Mouse (Mus musculus) heart, embryonic 15.5 days (tissue): ENCODE measurements around the gene Abca4. TPM values are rescaled to one million over a fixed set of nuclear protein-coding genes. Genes with fewer than 3 reads are reported as not detected.
"Not testable (repeated sequence)": the region's sequence is repeated elsewhere in the genome, so short reads cannot be mapped to it uniquely, and the experiment has no call there.

Experiments used
- ATAC-seq: fragments of 200-750 bp; cut with Nextera tagmentation; replicated peaks from 2 replicates; pipeline ENCODE4 v1.8.0; 2017; ENCODE audit warnings: low read depth, moderate TSS enrichment; ENCODE audit not compliant: insufficient number of reproducible peaks, insufficient read depth, low FRiP score
- H3K27ac ChIP-seq: fragments of 300-500 bp; sonication (generic); 2 replicates; pipeline ENCODE4 v1.5.1; 2015; ENCODE audit warnings: mild to moderate bottlenecking, inconsistent platforms
- H3K27me3 ChIP-seq: fragments of 300-500 bp; sonication (generic); 2 replicates; pipeline ENCODE4 v1.6.1; 2015; ENCODE audit warnings: inconsistent platforms
- H3K36me3 ChIP-seq: fragments of 300-500 bp; sonication (generic); 2 replicates; pipeline ENCODE4 v1.6.1; 2015; ENCODE audit warnings: mild to moderate bottlenecking, inconsistent platforms
- H3K4me1 ChIP-seq: fragments of 300-500 bp; sonication (generic); replicated peaks from 2 replicates; pipeline ENCODE4 v1.6.1; 2015; ENCODE audit warnings: inconsistent platforms
- H3K4me2 ChIP-seq: fragments of 300-500 bp; sonication (generic); 2 replicates; pipeline ENCODE4 v1.6.1; 2015; ENCODE audit warnings: inconsistent platforms, mild to moderate bottlenecking, moderate library complexity
- H3K4me3 ChIP-seq: fragments of 300-500 bp; sonication (generic); 2 replicates; pipeline ENCODE4 v1.5.1; 2015; ENCODE audit warnings: mild to moderate bottlenecking, inconsistent platforms
- H3K9ac ChIP-seq: fragments of 300-500 bp; sonication (generic); 2 replicates; pipeline ENCODE4 v1.6.1; 2015; ENCODE audit warnings: mild to moderate bottlenecking, inconsistent platforms
- H3K9me3 ChIP-seq: fragments of 300-500 bp; sonication (generic); replicated peaks from 2 replicates; pipeline ENCODE4 v1.6.1; 2016; ENCODE audit warnings: inconsistent platforms
- whole genome bisulfite sequencing: fragments of 180-500 bp; shearing (Covaris S2); methylation state at CpG from one replicate; pipeline ENCODE4 v1.1.7; 2015; ENCODE audit warnings: mixed read lengths; 5-methylcytosine and 5-hydroxymethylcytosine counted together
- polyA plus RNA-seq: library from polyadenylated mRNA; unstranded; fragments of >200 nt; fragmentation: Nextera tagmentation; extraction: Ambion mirVana; gene quantifications from 2 replicates; pipeline ENCODE4 v1.2.1, GENCODE M21; 2015

Gene Abca4
- polyA plus RNA-seq, 1 experiment from 2014 or later = 3.2 TPM

DNA sequence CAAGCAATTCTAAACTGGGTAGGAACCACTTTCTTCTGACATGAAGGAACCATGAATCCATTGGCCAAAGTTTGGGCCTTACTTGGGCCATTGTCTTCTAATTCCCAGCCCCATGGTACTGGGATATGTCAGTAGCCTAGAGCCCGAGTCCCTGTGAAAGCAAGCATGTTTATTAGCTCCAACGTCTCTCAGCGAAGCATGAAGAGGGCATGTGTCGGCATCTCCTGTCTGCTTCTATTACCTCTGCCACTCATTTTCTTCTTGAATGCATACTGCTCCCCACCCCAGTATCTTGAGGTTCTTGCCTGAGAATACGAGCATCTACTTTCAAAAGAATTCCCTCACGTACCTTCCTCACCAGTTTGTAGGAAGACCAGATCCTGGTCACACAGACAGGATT lies 161.5 kb downstream of the Abca4 start:
- Histone ChIP-seq H3K4me3 (no peak overlapping the region), H3K9me3 (no peaks in the 10 kb centered on the region), H3K27me3 (no peaks in the 10 kb centered on the region), H3K9ac (no peak overlapping the region), H3K4me1 (0 out of 2 replicates have a peak, but pooled peaks cover 5% of the 10 kb centered on the region), H3K27ac (no peak overlapping the region), H3K4me2 (no peak overlapping the region), H3K36me3 (no peaks in the 10 kb centered on the region)
- ATAC-seq = no peak
- 87% methylated on average over 6 of the region's 6 CpGs for WGBS

DNA sequence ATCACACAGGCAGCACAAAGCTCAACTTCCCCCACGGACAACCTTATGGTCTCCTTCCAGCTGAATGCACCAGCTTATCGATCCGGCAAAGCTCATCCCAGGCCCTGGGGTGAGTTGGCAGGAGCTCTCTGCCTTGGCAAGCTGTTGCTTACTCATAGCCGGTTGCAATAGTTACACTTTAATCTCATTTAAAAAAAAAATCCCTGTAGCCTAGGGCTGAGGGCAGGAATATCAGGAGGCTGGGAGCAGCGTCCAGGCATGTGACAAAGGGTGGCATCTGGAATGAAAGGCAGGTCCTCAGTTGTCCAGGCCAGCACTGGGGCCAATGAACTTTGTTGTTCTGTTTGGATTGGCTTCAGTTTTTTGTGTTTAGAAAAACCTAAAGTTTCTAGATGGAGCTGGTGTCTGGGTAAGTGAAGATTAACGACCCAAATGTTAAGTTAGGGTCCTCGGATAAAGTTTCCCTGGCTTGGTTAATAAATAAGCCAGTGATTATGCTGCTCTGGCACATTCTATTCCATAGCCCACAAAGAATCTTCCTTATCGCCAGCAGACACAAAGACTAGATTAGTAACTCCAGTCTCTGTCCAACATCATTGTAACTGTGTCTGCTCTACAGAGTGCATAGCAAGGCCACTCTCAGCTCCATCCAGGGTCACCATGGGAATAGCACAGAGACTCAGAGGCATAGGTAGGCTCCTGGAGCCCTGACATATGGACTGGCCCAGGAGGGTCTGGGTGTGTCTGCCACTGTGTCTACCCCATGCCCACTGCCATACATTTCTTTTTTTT lies 162.2 kb downstream of the Abca4 start:
- no peaks in the 10 kb centered on the region for H3K9me3 ChIP-seq
- no peak overlapping the region for H3K4me3 ChIP-seq
- 69% methylated on average over 8 of the region's 8 CpGs for WGBS
- no peak overlapping the region for H3K27ac ChIP-seq
- no peak for ATAC-seq
- H3K4me1 ChIP-seq = 0 out of 2 replicates have a peak, but pooled peaks cover 5% of the 10 kb centered on the region
- no peaks in the 10 kb centered on the region for H3K36me3 ChIP-seq
- H3K27me3 ChIP-seq = no peaks in the 10 kb centered on the region
- H3K9ac ChIP-seq = no peak overlapping the region
- no peak overlapping the region for H3K4me2 ChIP-seq

DNA sequence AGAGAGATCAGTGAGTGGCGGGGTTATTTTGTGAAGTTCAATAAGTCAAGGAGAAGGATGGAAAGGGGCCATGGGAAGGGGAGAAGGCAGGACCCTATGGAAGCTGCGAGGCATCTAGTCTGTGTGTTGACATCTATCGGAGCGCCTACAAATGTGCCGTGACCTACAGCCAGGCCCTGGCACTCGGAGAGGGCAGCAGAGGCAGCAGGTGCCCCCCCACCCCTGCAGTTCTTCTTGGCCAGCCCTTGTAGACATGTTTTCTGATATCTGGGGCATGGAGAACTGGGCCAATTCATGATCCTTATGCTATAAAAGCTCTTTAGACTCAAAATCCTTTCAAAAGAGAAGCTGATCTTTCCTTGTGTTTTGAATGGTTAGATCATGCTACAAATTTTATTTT lies 163.5 kb downstream of the Abca4 start:
- Histone ChIP-seq H3K36me3 (no peaks in the 10 kb centered on the region), H3K4me1 (0 out of 2 replicates have a peak, but pooled peaks cover 2% of the 10 kb centered on the region), H3K27me3 (no peaks in the 10 kb centered on the region), H3K9ac (no peak overlapping the region), H3K4me2 (no peak overlapping the region), H3K4me3 (no peak overlapping the region), H3K9me3 (no peaks in the 10 kb centered on the region), H3K27ac (no peak overlapping the region)
- no peak for ATAC-seq
- 74% methylated on average over 6 of the region's 6 CpGs for WGBS

DNA sequence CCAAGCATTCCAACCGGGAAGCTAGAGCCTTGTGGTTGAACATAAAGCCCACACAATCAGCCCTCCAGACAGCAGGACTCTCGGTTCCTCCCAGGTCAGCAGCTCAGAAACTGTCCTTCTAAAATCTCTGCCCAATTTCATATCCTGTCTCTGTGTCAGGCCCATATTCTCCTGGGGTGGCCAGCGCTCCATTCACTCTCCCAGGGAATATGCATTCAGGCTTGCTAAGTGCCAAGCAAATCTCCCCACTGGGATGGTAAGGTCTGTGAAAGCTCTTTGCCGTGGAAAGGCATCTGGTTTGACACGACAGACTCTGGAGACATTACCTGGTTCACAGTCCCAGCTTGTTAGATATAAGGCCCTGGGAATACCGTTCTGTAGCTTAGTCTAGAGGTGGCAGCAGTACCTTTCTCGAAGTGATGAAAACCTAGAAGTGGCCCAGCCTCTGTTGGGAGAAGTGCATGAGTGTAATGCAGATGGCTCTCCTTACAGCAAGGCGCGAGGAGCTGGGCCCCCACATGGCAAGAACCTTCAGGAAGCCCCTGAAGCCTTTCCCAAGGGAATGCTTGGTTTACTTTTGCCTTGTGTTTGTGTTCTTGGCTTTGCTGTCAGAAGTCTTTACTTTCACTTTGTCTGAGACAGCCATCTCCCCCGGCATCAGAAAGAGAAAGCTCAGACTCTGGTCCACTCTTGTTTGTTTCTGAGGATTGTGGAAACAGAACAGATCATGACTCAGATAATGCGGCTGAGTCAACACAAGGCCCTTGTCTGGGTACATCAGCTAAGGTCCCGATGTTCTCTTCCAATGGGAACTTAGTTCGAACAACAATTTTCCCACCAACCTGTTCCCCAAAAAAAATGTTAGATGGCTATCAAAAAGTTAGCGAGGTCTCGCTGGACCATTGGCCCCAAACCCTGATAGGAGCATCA lies 164.3 kb downstream of the Abca4 start:
- Histone ChIP-seq H3K9ac (no peak overlapping the region), H3K9me3 (no peaks in the 10 kb centered on the region), H3K4me2 (no peak overlapping the region), H3K4me3 (no peak overlapping the region), H3K27ac (no peak overlapping the region), H3K4me1 (0 out of 2 replicates have a peak, but pooled peaks cover 2% of the 10 kb centered on the region), H3K27me3 (no peaks in the 10 kb centered on the region), H3K36me3 (no peaks in the 10 kb centered on the region)
- ATAC-seq = no peak
- 66% methylated on average over 15 of the region's 15 CpGs for WGBS

DNA sequence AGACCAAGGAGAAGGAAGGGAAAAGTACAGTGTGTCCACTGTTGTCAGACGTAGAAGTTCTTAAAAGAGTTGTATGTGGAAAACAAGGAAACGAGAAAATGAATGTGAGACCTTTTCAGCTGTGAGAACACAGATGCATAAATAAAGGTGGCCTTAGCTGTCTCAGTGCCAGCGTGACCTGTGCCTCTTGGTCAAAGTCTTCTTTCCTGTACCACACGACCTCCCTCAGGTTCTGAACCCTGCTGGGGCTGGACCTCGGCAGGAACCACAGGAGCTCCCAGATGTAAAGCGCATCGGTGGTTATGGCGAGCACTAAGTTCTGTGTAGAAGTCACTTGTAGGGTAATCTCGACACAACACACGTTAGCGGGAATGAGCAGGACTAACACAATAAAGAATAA lies 165.3 kb downstream of the Abca4 start:
- Histone ChIP-seq H3K4me3 (no peak overlapping the region), H3K9ac (no peak overlapping the region), H3K4me1 (0 out of 2 replicates have a peak, but pooled peaks cover 2% of the 10 kb centered on the region), H3K4me2 (no peak overlapping the region), H3K36me3 (no peaks in the 10 kb centered on the region), H3K27me3 (no peaks in the 10 kb centered on the region), H3K9me3 (no peaks in the 10 kb centered on the region), H3K27ac (no peak overlapping the region)
- no peak for ATAC-seq
- 88% methylated on average over 11 of the region's 11 CpGs for WGBS

DNA sequence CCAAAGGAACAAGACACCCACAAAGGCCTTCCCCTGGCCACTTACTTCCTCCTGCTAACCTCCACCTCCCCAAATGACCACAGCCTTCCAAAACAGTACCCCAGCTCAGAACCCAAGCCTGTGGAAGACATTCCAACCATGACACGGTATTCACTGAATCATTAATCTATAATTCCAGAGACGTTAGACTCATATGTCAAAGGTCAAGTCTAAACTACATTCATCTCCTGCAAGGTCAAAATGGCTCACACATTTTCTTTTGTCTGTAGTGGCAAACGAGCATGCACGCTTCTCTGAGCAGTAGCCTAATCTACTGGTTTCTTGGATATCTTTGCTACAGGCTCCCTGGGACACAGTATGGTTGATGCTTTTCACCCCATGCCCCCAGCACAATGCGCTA lies 166.2 kb downstream of the Abca4 start:
- Histone ChIP-seq H3K27me3 (no peaks in the 10 kb centered on the region), H3K9ac (no peak overlapping the region), H3K27ac (no peak overlapping the region), H3K9me3 (no peaks in the 10 kb centered on the region), H3K4me2 (no peak overlapping the region), H3K36me3 (no peaks in the 10 kb centered on the region), H3K4me1 (0 out of 2 replicates have a peak, but pooled peaks cover 2% of the 10 kb centered on the region), H3K4me3 (no peak overlapping the region)
- 67% methylated on average over 5 of the region's 5 CpGs for WGBS
- no peak for ATAC-seq

DNA sequence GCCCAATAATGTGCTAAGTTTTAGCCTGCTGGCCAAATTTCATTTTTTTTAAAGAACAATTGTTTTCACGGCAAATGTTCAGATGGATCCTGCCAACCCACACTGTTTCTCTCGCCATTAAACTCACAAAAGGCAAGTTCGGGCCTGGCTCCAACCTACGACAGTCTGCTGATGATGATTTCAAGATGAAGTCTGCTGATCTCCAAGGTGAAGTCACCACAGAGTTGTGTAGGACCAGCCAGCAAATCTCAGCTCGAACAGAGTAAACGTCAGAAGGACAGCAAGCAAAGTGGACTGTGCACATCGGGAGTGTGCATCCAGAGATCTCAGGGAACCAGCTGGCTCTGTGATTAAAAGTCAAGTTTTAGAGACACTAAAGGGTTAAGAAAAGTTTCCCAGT lies 166.6 kb downstream of the Abca4 start:
- ATAC-seq = no peak
- 86% methylated on average over 7 of the region's 7 CpGs for WGBS
- no peak overlapping the region for H3K4me2 ChIP-seq
- no peaks in the 10 kb centered on the region for H3K9me3 ChIP-seq
- H3K27ac ChIP-seq = no peak overlapping the region
- no peak overlapping the region for H3K9ac ChIP-seq
- 0 out of 2 replicates have a peak, but pooled peaks cover 2% of the 10 kb centered on the region for H3K4me1 ChIP-seq
- H3K4me3 ChIP-seq = no peak overlapping the region
- H3K36me3 ChIP-seq = no peaks in the 10 kb centered on the region
- H3K27me3 ChIP-seq = no peaks in the 10 kb centered on the region

DNA sequence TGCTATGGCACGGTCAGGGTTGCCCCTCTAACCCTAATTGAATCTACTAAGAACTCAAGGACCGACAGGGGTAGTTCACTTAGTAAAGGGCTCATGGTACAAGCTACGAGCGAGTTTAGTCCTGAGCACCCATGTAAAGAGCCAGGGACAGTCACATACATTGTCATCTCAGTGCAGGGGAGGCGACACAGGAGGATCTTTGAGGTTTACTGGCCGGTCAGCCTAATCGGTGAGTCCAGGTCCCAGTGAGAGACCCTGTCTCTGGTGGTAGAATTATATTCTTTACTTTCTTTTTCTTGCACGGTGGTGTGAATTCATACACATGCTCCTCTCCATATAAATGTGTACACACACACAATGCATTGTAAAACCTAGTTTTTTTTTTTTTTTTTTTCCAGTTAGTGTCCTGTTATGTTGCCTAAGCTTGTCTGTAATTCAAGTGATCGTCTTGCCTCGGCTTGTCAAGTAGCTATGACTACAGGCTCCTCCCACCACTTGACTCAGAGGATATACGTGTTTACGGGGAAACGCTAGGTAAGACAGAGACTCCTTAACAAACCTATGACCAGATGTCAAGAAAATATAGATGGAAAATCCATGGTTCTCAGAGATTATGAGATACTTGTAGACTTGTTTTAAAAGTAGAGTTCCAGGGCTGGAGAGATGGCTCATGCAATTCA lies 167.3 kb downstream of the Abca4 start:
- no peak overlapping the region for H3K9ac ChIP-seq
- no peak overlapping the region for H3K4me3 ChIP-seq
- 0 out of 2 replicates have a peak, but pooled peaks cover 2% of the 10 kb centered on the region for H3K4me1 ChIP-seq
- H3K27ac ChIP-seq = no peak overlapping the region
- 64% methylated on average over 13 of the region's 13 CpGs for WGBS
- no peak for ATAC-seq
- H3K9me3 ChIP-seq = no peaks in the 10 kb centered on the region
- no peaks in the 10 kb centered on the region for H3K36me3 ChIP-seq
- no peak overlapping the region for H3K4me2 ChIP-seq
- H3K27me3 ChIP-seq = no peaks in the 10 kb centered on the region

DNA sequence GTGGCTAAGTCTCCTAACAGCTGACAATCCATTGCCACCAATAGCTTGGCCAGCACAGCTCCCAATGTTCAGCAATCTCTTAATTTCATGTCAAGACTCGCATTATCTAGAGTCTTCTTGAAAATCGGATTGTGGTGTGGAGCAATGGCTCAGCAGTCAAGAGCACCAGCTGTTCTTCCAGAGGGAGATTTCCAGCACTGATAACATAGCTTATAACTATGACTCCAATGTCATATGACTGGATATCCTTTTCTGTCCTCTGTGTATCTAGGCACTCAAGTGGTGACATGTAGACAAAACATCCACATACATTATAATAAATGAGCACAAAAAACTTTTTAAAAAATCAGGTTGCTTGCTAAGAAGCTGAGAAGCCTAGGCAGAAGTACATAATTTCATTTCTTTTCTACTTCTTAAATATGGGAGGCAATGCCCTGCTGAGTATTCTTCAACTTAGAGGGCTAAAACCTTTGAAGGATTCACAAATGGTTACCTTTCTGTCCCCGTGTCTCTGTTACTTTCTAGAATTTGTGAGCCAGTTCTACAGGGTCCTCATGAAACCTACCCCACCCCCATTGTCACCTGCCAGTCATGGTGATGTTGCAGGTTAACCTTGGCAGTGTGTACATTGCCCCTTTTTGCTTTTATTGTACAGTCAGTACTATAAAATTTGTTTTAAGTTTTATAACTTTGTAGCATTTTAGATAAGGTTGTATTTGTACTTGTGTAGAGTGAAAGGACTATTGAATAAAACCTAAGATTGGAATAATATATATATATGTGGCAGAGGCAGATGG lies 177.2 kb downstream of the Abca4 start:
- no peak for ATAC-seq
- Histone ChIP-seq H3K27ac (no peak overlapping the region), H3K4me3 (no peak overlapping the region), H3K27me3 (no peaks in the 10 kb centered on the region), H3K4me1 (no peaks in the 10 kb centered on the region), H3K36me3 (no peaks in the 10 kb centered on the region), H3K4me2 (no peak overlapping the region), H3K9me3 (no peaks in the 10 kb centered on the region), H3K9ac (no peak overlapping the region)
- WGBS = 70% methylated on average over 3 of the region's 3 CpGs

DNA sequence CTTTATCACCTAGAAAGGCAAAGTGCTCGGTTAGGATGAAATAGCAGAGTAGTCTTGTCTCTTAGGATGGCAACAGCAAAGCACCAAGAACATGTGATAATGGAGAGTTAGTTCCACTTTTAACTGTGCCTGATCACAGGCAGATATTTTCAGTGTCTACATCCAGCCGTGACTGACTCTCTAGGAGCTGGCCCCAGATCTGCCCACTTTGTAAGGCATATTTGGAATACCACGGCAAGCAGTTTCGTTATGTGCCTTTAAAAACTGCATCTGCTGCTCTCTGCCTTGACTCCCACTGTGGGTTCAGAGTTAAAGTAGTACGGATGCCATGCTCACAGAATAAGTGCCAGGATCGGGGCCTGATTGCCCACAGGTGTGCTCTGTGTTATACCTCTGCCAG lies 182.7 kb downstream of the Abca4 start:
- H3K9ac ChIP-seq, H3K36me3 ChIP-seq, H3K9me3 ChIP-seq, H3K4me1 ChIP-seq, H3K27ac ChIP-seq, H3K4me3 ChIP-seq, H3K27me3 ChIP-seq, ATAC-seq: not testable (repeated sequence)
- peak overlapping the region; percentile 47 for H3K4me2 ChIP-seq
- WGBS = 42% methylated on average over 6 of the region's 6 CpGs
